7 mouse cellular contexts compared by ENCODE assay signal in genomic region chr4:109665101-109665981, GRCm38 (mm10). TPM values are rescaled to one million over a fixed set of nuclear protein-coding genes. Genes with fewer than 3 reads are reported as not detected.
DNase-seq lines count a peak whose midpoint lies in the region; ATAC-seq and TF ChIP-seq lines count a peak whose summit lies in the region.

No protein-coding gene starts in this region.

- no peaks in the 10 kb centered on the region for H3K9me3 ChIP-seq in forebrain, postnatal 0 days (ENCODE audit: low read length)
- H3K9me3 ChIP-seq in hindbrain, embryonic 10.5 days: no peaks in the 10 kb centered on the region
- no peaks in the 10 kb centered on the region for H3K9me3 ChIP-seq in megakaryocyte, embryonic 14.5 days

- WGBS in forebrain, postnatal 0 days: under 1% methylated on average over 48 of the region's 49 CpGs
- WGBS in hindbrain, embryonic 10.5 days: under 1% methylated on average over 49 of the region's 49 CpGs

- POLR2A ChIA-PET in Patski (lab: Charles Lee): interaction anchor here (0.6 to 5.7 kb wide), 5 partner anchors 9 to 247 kb away, joined by 3 to 67 read pairs (median 3); no protein-coding TSS in a partner anchor

- peak overlapping the region; percentile 74 for H3K9ac ChIP-seq in forebrain, postnatal 0 days

- peak overlapping the region; percentile 62 for H3K4me3 ChIP-seq in forebrain, postnatal 0 days (ENCODE audit: low read depth, low read length)
- H3K4me3 ChIP-seq in hindbrain, embryonic 10.5 days: peak overlapping the region; percentile 74
- peak overlapping the region; percentile 94 for H3K4me3 ChIP-seq in megakaryocyte, embryonic 14.5 days (replicated peaks)

- in situ Hi-C loops in Patski (cut with MboI; ENCODE audit: low pct_unique_long_range_greater_than_20kb): no loop called here

- TF ChIP-seq CTCF in Patski (IDR thresholded peaks at IDR 0.05): no peak
- TF ChIP-seq CTCF in forebrain, postnatal 0 days (IDR thresholded peaks at IDR 0.05; ENCODE audit: low read depth): no peak

- no peaks in the 10 kb centered on the region for H3K36me3 ChIP-seq in forebrain, postnatal 0 days (ENCODE audit: insufficient read depth)
- no peaks in the 10 kb centered on the region for H3K36me3 ChIP-seq in hindbrain, embryonic 10.5 days
- H3K36me3 ChIP-seq in megakaryocyte, embryonic 14.5 days (replicated peaks; ENCODE audit: low read length): no peaks in the 10 kb centered on the region

- peaks cover 7% of the 10 kb centered on the region; the same call in 1 of the 2 replicates for H3K4me1 ChIP-seq in forebrain, postnatal 0 days (ENCODE audit: insufficient read depth)
- H3K4me1 ChIP-seq in hindbrain, embryonic 10.5 days (replicated peaks): peaks cover 26% of the 10 kb centered on the region
- H3K4me1 ChIP-seq in megakaryocyte, embryonic 14.5 days: peaks cover 22% of the 10 kb centered on the region

- DNase-seq in Patski (ENCODE audit: low read depth, low spot score): no peak
- DNase-seq in cerebellum, adult 18-20 months: peak; percentile 56 to 60
- peak; percentile 72 for DNase-seq in forebrain, postnatal 0 days
- peak; percentile 71 for DNase-seq in hindbrain, embryonic 10.5 days (ENCODE audit: low spot score)
- peak; percentile 19 to 32 for DNase-seq in layer of hippocampus, postnatal 36 days
- peak; percentile 53 for DNase-seq in right cerebral cortex, postnatal 4 days

- ATAC-seq in Patski: peak; percentile 35
- peak; percentile 70 for ATAC-seq in forebrain, postnatal 0 days

- H3K27ac ChIP-seq in forebrain, postnatal 0 days (ENCODE audit: low read depth, low read length): no peak overlapping the region
- peak overlapping the region; percentile 95 for H3K27ac ChIP-seq in hindbrain, embryonic 10.5 days

- H3K4me2 ChIP-seq in forebrain, postnatal 0 days (ENCODE audit: low read depth): peak overlapping the region; percentile 97

- H3K27me3 ChIP-seq in Patski: no peaks in the 10 kb centered on the region
- H3K27me3 ChIP-seq in forebrain, postnatal 0 days (ENCODE audit: insufficient read depth, low read length): no peaks in the 10 kb centered on the region; the same call in none of the 2 replicates
- peaks cover 71% of the 10 kb centered on the region for H3K27me3 ChIP-seq in hindbrain, embryonic 10.5 days (ENCODE audit: insufficient read depth, poor library complexity, severe bottlenecking)
- H3K27me3 ChIP-seq in megakaryocyte, embryonic 14.5 days (replicated peaks): peaks cover 41% of the 10 kb centered on the region

- CTCF ChIA-PET in Patski (lab: Charles Lee): interaction anchor here (0.8 to 3.6 kb wide), 11 partner anchors 8 to 184 kb away, joined by 3 to 29 read pairs (median 4); no protein-coding TSS in a partner anchor

RNA-seq across cellular contexts. Expression of gene Cdkn2c, which starts 1.6 kb away (rescaled TPM):
- 59.1 TPM for polyA plus RNA-seq in Patski (2021)
- total RNA-seq in forebrain, postnatal 0 days (2014; rRNA removed): 10.8 and 13.4 TPM in 2 replicates
- polyA plus RNA-seq in forebrain, postnatal 0 days (2015; fragmentation: Nextera tagmentation; extraction: Ambion mirVana): 5.6 and 6.4 TPM in 2 replicates
- polyA plus RNA-seq in hindbrain, embryonic 10.5 days (2016; fragmentation: Nextera tagmentation; extraction: Ambion mirVana): 3.2 and 4.2 TPM in 2 replicates
- 1 to 10 TPM; 3.6 to 4.1 TPM for total RNA-seq in layer of hippocampus, postnatal 36 days (2021)
- 1.6 TPM in 1 of 2 replicates, not detected in the other for polyA plus RNA-seq in megakaryocyte, embryonic 14.5 days (2012; ENCODE audit: insufficient read depth, low replicate concordance)

RNA-seq across cellular contexts. Expression of gene Faf1, which starts 11.0 kb away (rescaled TPM):
- 27.2 TPM for polyA plus RNA-seq in Patski (2021)
- total RNA-seq in forebrain, postnatal 0 days (2014; rRNA removed): 54.2 and 55.2 TPM in 2 replicates
- polyA plus RNA-seq in forebrain, postnatal 0 days (2015; fragmentation: Nextera tagmentation; extraction: Ambion mirVana): 28.0 and 33.3 TPM in 2 replicates
- 29.4 and 32.5 TPM in 2 replicates for polyA plus RNA-seq in hindbrain, embryonic 10.5 days (2016; fragmentation: Nextera tagmentation; extraction: Ambion mirVana)
- total RNA-seq in layer of hippocampus, postnatal 36 days (2021): 10 to 100 TPM; 23.6 to 26.0 TPM
- polyA plus RNA-seq in megakaryocyte, embryonic 14.5 days (2012; ENCODE audit: insufficient read depth, low replicate concordance): 2.0 and 3.4 TPM in 2 replicates
